Mouse (Mus musculus) right cerebral cortex, postnatal 10 days (tissue): Measurements from ENCODE around the gene Brk1.

Source experiments
- DNase-seq, 2 experiments: peaks; one replicate each; pipeline ENCODE4 v3.0.0; 2021; ENCODE audit warnings: low spot score in 2 of 2

Brk1 gene

GRCm38 (mm10) chr6:113604432-113605223 lies at the start of gene Brk1:
Gene Brk1, plus strand, starts transcription at chr6:113604772.
- peak; percentile 94 to 96 for DNase-seq

GRCm38 (mm10) chr6:113559736-113560135 lies 44.8 kb upstream of the Brk1 start:
- DNase-seq: peak; percentile 31 to 62

DNA sequence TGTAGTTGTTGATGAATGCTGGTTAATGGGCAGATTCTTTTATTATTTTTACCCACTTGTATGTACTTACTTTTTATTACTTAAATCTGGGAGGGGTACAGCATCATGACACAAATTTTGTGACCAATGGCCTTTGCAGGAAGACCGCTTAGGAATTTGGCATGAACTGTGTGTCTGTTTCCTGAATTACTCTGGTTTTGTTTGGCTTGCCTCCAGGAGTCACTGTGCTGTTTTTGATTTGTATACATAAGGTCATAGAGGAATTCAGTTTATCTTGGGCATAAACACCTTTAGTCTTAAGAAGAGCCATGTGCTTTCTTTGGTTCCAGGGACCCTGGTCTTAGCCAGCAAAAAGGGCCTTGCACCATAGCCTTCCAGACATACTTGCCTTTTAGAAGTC lies 40.0 kb upstream of the Brk1 start:
- DNase-seq: no peak

- DNase-seq: peak; percentile 50 to 76
These were observed 28.5 kb upstream of the Brk1 start for GRCm38 (mm10) chr6:113576044-113576443.

DNA sequence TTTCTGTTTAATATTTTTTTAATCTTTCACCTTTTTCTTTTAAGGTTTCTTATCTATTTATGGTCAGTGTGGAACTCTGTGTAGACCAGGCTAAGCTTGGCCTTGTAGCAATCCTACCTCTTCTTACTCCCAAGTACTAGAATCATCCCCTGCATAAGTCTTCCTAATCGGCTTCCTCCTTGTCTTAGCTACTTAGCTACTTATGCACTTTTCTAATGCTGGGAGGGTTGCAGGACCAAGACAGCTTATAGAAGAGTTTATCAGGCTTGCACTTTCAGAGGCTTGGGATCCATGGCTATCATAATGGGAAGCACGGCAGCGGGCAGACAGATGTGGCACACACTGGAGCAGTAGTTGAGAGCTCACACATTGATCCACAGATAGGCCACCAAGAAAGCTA lies 25.3 kb upstream of the Brk1 start:
- DNase-seq: no peak

DNA sequence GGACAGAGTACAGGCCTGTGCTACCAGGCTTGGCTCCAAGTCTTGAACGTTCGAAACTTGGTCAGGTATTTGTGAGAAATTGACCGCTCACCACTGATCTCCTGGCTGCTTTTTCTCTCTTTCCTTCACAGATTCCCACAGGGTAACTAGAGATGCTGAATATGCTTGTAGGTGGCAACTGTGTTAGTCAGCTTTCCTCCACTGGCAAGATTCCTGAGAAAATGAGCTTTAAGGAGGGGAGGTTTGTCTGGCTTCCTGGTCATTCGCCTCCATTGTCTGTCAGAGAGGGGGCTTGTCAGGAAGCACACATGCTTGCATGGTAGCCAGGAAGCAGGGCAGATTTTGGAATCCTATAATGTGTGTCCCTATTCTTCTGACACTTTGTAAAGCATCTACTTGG lies 21.5 kb upstream of the Brk1 start:
- no peak for DNase-seq

- DNase-seq: no peak
These were observed 19.5 kb upstream of the Brk1 start for GRCm38 (mm10) chr6:113585065-113585464.

GRCm38 (mm10) chr6:113586466-113587183 lies 17.9 kb upstream of the Brk1 start:
- no peak for DNase-seq

GRCm38 (mm10) chr6:113592637-113593036 lies 11.9 kb upstream of the Brk1 start:
- no peak for DNase-seq

DNA sequence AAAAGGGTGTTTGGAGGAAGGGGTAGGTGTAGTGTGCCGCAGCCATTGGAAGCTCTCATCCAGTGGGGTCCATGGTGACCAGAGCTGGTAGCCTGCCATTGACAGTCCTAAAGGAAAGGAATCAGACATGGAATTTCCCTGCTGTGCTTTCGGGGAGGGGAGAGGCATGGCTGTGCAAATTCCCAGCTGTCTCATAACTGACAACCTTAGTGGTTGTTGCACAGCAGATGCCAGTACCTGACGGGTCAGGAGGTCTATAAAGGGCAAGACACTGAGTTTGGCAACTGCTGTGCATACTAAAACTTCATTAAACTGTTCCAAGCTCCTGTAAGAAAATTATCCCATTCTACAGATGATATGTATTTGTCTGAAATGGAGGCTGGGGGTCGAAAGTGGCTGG lies 6.6 kb upstream of the Brk1 start:
- DNase-seq: no peak

DNA sequence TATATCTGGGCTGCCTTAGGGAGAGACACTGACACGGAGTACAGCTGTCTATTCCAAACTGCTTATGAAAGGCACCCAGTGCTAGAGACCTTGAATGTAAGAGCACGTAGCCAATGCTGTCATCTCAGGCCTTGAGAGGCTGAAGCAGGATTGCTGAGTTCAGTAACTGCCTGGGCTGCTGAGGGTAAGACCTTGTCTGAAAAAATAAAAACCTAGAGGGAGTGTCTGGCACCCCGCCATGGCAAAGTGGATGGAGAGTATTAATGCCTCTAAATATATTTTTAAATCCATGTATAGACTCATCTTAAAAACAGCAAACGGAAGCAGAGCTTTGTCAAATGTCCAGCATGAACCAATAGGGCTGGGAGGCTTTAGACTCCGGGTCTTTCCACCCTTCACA lies 4.7 kb upstream of the Brk1 start:
- peak in 1 of 2 experiments; percentile 42 for DNase-seq

DNA sequence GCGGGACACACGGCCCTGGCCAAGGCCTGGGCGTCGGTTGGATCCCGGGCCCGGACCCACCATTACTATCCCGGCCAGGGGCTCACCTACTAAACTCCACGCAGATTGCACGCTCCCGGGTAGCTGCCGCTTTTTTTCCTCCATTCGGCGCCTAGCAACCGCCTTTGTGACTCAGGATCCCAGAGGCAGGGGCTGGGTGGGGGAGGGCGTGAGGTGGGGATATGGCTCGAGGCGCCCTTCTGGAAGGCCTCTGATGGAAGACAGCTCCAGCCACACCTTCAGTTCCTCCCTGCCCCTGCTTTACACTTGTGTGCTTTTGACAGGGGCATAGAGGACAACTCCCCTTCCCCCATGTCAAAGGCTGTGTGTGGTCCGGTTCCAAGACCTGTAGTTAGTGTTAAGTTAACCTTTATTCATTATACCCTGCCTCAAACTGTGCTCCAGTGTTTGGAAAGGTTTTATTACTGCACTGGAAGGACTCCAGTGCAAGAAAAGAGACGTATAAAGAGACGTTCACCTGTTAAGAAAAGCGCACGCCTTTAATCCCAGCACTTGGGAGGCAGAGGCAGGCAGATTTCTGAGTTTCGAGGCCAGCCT lies 3.9 kb upstream of the Brk1 start, which contains the start of gene Fancd2os:
TSS of gene Fancd2os (minus strand) at position 173 of the 597 bp plus-strand sequence.
- no peak for DNase-seq

DNA sequence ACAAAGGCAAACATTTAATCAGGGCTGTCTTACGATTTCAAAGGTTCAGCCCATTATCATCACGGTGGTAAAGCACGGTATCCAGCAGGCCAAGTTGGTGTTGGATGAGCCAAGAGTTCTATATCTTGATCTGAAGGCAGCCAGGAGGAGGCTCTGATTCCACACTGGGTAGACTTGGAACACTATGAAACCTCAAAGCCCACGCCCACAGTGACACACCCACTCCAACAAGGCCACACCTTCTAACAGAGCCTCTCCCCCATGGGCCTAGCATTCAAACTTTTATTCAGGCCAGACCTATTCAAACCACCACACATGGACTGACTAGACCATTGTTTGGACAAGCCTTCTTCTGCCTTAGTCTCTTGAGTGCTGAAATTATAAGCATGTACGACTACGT lies 1.8 kb upstream of the Brk1 start:
- DNase-seq: no peak

GRCm38 (mm10) chr6:113603993-113604392 lies 579 bp upstream of the Brk1 start:
- DNase-seq: no peak

- DNase-seq: no peak
These were observed 613 bp downstream of the Brk1 start for GRCm38 (mm10) chr6:113605224-113605545.

GRCm38 (mm10) chr6:113608871-113609270 lies 4.3 kb downstream of the Brk1 start:
- DNase-seq: no peak

GRCm38 (mm10) chr6:113609293-113609692 lies 4.7 kb downstream of the Brk1 start:
- DNase-seq: no peak

- peak in 1 of 2 experiments; percentile 36 for DNase-seq
These were observed 7.8 kb downstream of the Brk1 start for GRCm38 (mm10) chr6:113612258-113612969.

DNA sequence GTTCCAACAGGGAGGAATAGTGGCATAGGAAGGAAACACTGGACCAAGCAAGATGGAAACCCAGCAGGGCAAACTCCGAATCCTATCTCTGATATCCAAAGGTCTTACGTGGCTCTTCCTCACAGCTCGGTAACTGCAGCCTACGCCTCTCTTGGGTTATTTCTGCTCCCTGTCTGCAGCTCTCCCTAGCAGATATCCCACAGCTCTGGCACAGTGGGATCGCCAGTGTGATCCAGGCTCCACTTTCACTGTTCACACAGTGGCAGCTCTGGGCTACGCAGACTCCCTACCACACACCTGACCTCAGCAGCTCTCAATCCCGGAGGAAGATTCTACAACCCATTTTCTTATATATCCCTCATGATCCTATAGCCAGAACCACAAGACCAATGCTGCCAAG lies 9.6 kb downstream of the Brk1 start:
- DNase-seq: no peak

DNA sequence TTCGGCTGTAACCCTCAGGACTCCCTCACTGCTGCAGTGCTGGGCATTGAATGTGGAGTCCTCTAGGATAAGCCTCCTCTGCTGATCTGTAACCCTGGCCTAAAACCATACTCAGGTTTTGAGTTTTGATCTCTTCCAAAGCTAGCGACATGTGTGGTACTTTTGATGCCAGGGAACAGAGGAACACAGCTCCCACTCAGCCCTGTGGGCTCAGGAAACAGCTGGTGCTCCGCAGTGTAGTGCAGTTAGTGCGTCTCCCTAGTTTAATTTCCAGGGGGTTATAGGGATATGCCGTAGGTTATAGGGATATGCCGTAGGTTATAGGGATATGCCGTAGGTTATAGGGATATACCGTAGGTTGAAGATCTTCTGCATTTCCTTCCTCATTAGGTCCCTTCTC lies 10.4 kb downstream of the Brk1 start:
- DNase-seq: no peak

DNA sequence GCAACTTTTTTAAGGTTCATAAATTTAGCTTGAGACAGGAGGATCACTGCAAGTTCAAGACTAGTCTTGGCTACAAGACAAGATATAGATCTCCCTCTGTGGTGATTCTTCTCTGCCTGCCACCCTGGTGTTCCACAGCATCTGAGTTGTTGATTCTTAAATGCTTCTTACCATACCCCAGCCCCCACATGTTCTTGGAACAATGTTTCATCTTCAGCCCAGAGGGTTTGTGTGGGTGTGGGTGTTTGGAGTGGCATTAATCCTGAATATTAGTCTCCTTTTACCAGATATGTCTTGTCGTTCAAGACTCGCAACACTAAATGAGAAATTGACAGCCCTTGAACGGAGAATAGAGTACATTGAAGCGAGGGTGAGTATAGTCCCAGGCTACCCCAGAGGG lies 10.9 kb downstream of the Brk1 start:
- DNase-seq: no peak

GRCm38 (mm10) chr6:113623386-113623785 lies 18.8 kb downstream of the Brk1 start:
- DNase-seq: no peak
